Mouse (Mus musculus) large intestine, adult 2 months (tissue): ENCODE results near the gene Abca8b. TPM values are rescaled to one million over a fixed set of nuclear protein-coding genes. Genes with fewer than 3 reads are reported as not detected.
A peak's percentile ranks its signal among the peaks of the same experiment; 100 is the strongest.
"Not testable (repeated sequence)": the region's sequence is repeated elsewhere in the genome, so short reads cannot be mapped to it uniquely, and the experiment has no call there.

Source experiments
- DNase-seq: peaks from one replicate; pipeline ENCODE4 v3.0.0-alpha.2; 2012; ENCODE audit warnings: low read depth, low spot score
- WGBS: fragments of 180-500 bp; shearing (Covaris S2); methylation state at CpG from one replicate; pipeline ENCODE4 v1.1.7; 2018; 5-methylcytosine and 5-hydroxymethylcytosine counted together
- polyA plus RNA-seq: library from polyadenylated mRNA; depleted of rRNA; stranded (reverse); fragments of >200 nt; gene quantifications from 2 replicates; pipeline ENCODE4 v1.2.3, GENCODE M21; 2012; rRNA removed

The Abca8b gene
- 0.25 and 0.33 TPM in 2 replicates for polyA plus RNA-seq

DNA sequence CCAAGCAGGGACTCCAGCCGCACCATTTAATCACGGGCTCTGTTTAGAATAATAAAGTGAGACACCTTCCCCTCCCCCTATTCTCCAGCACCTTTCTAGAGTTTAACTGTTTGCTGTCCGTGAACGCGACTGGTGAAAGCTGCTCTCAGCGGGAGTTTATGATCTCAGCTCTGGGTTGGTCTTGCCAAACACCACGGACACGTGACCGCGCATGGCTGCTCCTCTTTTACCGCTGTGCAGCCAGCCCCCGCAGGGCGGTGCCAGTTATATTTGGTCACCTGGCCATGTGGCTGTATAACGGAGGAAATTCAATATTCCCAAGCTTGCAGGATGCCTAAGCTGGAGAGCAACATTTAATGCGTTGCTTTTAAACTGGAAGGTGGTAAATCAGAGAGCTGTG is at the start of gene Abca8b:
Gene Abca8b, minus strand, starts transcription at position 222 of the 400 bp plus-strand sequence.
- WGBS = under 1% methylated on average over 15 of the region's 15 CpGs
- DNase-seq = peak; percentile 10

DNA sequence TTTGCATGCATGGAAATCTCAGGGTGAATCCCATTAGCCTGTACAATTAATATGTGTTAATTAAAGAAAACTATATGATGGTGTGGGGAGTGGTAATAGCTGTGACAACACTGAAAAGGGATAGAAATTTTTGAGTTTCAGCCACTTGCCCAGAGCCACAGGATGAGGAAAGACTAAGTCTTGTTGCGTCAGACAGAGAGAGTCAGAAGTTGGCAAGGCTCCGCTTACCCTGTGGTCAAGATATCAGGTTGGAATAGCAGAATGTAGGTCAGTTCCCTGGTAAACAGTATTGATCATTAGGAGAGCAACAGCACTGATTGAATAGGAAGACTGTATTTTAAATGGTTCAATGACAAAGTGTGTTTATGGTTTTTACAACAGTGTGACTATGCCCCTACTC is 42.1 kb upstream of the Abca8b start:
- DNase-seq = no peak
- 91% methylated on average over 2 of the region's 2 CpGs for WGBS

DNA sequence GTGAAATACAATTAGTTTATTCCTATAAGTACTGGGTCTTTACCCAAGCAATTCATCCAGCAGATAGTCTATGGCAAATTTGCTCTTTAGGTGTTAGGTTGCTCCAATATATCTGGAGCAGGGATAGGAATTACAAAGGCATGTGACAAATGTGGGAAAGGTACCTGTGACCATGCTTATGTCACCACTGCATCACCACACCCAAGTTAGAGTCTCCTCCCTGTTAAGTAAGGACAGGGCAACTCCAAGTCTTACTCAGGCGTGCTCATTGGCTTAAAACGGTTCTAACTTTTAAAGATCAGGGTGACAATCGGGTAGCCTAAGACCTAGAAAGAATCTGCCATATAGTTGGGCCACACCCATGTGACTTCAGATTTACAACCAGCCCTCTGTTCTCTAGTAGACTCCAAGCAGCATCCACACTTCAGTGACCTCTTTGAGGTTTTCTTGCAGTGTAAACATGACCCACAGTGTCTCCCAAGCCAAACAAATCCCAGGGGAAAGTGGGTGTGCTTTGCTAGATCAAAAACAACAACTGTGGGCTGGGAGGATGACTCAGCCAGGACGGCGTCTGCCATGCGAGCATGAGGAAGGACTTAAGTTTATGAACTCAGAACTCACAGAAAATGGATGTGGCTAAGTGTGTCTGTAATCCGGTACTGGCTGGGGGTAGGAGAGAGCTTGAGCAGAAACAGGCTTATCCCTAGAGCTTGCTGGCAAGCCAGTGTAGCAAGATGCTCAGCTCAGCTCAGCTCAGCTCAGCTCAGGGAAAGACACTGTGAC is 33.5 kb upstream of the Abca8b start:
- peak; percentile 40 for DNase-seq
- 7% methylated on average over 7 of the region's 7 CpGs for WGBS

DNA sequence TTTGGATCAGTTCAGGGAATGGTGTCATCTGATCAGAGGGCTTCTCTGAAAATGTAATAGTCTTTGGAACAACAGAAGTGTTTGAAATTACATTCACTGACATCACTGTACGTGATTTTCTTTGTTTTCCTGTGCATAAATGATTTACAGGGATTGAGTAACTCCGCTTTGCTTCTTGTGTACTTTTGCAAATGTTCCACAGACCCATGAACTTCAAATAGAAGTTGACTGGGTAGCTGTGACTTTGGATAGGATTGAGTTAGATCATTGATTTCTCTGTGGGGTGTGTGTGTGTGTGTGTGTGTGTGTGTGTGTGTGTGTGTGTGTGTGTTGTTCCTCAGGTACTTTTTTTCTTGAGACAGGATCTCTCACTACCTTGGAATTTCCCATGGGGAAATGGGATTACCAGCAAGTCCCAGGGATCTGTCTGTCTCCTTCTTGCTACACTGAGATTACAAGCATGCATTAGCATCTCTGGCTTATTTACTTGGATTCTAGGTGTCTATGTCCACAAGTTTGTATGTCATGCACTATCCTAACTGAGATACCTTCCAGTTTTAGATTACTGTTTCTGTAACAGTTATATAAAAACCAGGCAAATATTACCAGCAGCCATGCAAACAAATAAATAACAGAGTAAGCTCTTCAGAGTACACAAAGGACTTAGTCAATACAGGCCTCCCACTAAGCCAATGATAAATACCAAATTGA is 15.3 kb upstream of the Abca8b start:
- DNase-seq = no peak
- 21% methylated on average over 2 of the region's 2 CpGs for WGBS

- WGBS = 3% methylated on average over 3 of the region's 3 CpGs
Measured at GRCm38 (mm10) chr11:109995013-109995412, 632 bp downstream of the Abca8b start.

DNA sequence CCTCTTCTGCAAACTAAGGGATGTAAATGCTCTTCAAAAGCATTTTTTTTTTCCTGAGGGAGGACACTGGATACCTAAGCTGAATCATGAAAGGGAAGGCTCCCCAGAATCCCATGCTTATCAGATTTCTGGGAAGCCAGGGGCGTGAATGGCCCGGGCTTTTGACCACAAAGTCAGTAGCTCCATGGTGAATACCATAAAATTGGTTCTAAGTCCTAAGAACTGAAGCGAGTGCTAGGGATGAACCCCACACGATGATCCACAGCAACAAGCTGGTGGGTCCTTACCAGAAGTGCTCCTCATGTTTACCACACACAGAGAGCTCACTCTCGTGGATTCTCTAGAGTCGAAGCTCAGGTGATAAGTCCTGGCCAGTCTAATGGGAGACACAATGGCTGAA is 1.6 kb downstream of the Abca8b start:
- no peak for DNase-seq
- 50% methylated on average over 6 of the region's 6 CpGs for WGBS

More at GRCm38 (mm10) chr11:109995013-109995412, 632 bp downstream of the Abca8b start:
- DNase-seq = no peak

DNA sequence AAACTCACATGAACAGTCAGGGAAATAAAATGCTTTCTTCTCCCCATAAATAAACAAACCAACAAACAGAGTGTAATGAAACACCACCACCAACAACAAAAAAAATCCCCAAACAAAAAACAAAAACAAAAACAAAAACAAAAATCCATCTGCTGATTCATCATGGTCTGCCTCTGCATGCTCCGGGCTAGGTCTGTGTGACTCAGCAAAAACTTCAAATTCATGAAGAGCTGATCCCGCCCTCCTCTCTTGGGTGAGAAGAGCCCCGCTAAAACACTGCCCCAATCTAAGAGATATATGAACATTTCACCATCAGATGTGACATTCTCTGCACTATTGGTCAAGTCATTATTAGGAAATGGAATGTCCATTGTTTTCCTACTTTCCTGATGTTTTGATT is 4.4 kb downstream of the Abca8b start:
- WGBS = 73% methylated on average over 3 of the region's 3 CpGs
- DNase-seq = no peak

DNA sequence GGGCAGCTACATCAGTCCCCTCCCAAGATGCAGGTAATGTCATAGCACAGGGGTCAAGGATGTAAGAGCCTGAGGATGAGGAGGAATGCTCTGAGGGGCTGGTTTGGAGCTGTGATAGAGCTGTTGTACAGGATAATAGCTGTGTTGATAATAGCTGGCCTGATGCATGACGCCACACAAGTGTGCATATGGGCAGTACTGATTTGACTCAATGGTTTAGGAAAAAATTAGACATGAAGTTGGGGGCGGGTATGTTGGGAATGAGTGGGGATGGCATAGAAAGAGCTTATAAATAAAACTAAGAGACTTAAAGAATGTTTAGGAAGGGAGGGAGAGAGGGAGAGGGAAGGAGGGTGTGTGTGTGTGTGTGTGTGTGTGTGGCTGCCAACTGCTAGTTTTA is 5.4 kb downstream of the Abca8b start:
- 98% methylated on average over 2 of the region's 2 CpGs for WGBS
- DNase-seq = no peak

- no peak for DNase-seq
- WGBS = 33% methylated on average over 1 of the region's 1 CpGs
Measured at GRCm38 (mm10) chr11:109988164-109988563, 7.5 kb downstream of the Abca8b start.

- DNase-seq = not testable (repeated sequence)
- WGBS = 26% methylated on average over 11 of the region's 11 CpGs
Measured at GRCm38 (mm10) chr11:109987460-109988072, 8.1 kb downstream of the Abca8b start.

DNA sequence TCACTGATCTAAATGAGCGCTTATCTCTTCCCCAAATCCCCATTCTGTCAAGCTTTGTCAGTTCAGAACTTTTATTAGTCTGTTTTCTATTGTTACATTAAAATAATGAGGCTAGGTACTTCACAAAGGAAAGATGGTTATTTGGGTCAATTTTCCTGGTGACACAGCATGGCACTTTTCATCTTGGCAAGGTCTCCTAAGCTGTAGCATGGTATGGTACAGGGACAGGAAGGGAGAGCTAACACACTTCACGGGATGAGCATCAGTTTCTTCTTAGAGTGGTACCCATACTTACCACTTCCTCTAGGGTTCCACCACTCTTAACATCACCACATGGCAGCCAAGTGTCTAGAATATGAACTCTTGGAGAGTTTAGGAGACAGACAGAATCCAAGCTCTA is 13.8 kb downstream of the Abca8b start:
- WGBS = 92% methylated on average over 2 of the region's 2 CpGs
- no peak for DNase-seq

- DNase-seq = no peak
- WGBS = 26% methylated on average over 4 of the region's 4 CpGs
Measured at GRCm38 (mm10) chr11:109970521-109970920, 25.1 kb downstream of the Abca8b start.

DNA sequence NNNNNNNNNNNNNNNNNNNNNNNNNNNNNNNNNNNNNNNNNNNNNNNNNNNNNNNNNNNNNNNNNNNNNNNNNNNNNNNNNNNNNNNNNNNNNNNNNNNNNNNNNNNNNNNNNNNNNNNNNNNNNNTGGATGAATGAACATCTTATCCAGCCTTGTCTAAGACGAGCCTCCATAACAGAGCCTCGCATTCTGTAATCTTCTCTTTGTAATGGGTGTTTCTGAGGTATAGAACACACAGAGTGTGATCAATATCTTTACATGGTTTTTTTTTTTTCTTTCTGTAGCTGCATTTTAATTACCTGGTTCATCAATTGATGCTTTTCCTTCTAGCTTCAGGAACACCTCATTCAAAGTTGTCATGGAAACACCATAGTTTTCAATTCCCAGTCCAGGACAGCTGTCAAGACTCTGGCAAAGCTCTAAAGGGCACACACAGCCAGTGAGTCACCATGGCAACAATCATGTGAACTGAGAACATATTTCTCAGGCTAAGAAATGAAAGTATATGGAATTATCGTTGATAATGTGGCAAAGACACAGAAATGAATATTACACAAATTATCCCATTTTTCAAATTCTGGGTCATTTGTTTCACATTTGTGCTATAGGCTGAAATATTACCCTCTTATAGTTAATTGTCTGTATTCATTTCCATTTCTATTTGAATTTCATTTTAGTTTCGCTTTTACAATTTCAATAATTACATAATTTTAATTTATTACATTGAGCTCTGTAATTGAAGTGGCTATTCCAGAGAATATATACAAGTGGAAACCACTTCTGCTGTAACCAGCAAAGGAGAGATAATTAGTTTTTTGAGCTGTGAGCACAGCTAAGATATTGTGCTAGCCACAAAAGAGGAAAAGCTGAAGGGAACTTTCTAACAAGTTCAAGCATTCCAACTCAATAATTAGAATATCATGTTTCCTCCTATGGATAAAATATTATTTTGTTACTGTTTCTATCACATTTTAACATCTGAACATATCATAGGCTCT is 33.9 kb downstream of the Abca8b start:
- 81% methylated on average over 4 of the region's 4 CpGs for WGBS
- no peak for DNase-seq

DNA sequence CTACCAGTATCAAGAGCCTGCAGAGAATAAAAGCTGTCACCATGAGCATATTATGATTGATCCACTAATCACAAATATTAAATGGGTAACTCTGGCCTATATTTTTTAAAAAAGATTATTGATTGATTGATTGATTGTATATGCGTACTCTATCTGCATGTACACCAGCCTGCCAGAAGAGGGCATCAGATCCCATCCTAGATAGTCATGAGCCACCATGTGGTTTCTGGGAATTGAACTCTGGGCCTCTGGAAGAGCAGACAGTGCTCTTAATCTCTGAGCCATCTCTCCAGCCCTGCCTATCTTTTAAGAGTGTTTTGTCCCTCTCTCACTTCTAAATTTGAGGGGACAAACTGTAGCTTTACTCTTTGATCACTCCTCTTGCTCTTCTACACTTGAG is 40.5 kb downstream of the Abca8b start:
- WGBS = 95% methylated on average over 1 of the region's 1 CpGs
- no peak for DNase-seq

DNA sequence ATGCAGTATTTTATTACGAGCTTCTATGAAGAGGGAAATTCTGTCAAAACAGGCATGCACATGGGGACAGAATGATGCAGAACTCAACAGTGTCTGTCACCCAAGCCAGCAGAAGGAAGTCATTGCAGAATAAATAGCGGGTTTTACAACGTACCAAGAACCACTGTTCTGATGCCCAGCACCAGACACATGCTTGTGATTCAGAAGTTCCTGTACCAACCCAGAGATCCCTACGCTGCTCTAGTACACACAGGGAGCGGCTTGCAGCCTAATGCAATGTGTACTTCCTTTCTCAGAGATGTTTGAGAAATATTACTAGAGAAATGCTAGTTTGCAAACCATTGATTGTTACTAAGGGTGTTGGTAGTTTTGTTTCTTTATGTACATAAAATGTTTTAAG is 58.7 kb downstream of the Abca8b start:
- DNase-seq = no peak
- WGBS = 79% methylated on average over 5 of the region's 5 CpGs

DNA sequence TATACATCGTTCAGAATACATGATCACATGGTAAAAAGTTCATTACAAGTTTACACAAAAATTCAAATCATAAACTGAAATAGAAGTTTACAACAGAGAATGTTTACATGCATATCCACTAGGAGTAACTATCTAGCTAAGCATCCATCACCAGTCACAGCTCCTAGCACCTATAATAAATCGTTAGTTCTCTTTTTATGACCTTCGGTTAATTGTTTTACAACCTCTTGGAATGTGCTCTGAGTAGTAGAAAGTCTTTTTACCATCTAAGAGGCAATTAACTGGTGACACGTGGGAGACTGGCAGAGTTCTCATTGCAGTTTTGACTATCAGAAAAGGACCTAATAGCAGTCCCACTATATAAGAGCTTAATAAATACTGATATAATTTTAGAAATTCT is 62.4 kb downstream of the Abca8b start:
- 13% methylated on average over 4 of the region's 4 CpGs for WGBS
- peak; percentile 39 for DNase-seq

DNA sequence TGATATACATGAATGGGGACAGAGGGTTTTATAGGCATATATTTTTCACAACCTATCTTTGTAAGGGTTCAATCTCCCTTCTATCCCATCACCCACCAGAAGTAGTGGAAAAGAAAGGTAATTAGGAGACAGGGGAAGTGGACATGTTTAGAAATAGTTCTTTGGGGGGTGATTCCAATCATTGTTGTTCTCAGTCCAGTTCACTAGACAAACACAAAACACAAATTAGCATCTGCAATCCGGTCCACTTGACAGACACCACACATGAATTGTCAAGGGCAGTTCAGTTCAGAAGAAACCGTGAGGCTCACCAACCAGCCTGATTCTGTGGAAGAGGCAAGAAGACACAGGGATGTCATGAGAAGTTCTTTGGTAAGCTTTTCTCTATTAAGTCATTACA is 67.2 kb downstream of the Abca8b start:
- no peak for DNase-seq
- WGBS = 92% methylated on average over 2 of the region's 2 CpGs

GRCm38 (mm10) chr11:109926718-109927680 is 68.6 kb downstream of the Abca8b start:
- WGBS = 20% methylated on average over 7 of the region's 7 CpGs
- DNase-seq = no peak
